Mouse (Mus musculus): ENCODE measurements at regions not wholly inside any gene's neighbourhood (a gene's known extent, or its start where the extent isn't known, plus 50 kb on each side); places are given as distances from the start of the nearest gene placed in this dataset.
"Not testable (repeated sequence)": the region's sequence is repeated elsewhere in the genome, so short reads cannot be mapped to it uniquely, and the experiment has no call there.

- TF ChIP-seq CTCF (IDR thresholded peaks at IDR 0.05) = no peak
- intact Hi-C loops (cut with DNase I) = no loop called here
- Histone ChIP-seq H3K27ac (no peak overlapping the region), H3K4me3 (no peak overlapping the region)
- no peak for DNase-seq
These were observed 82.2 kb upstream of the Slc25a13 start for GRCm38 (mm10) chr6:6298867-6299852.

GRCm38 (mm10) chr6:6295551-6295950, 78.6 kb upstream of the Slc25a13 start:
- H3K27ac ChIP-seq; intact Hi-C loops (cut with DNase I); H3K4me3 ChIP-seq; DNase-seq: not testable (repeated sequence)

GRCm38 (mm10) chr6:6291781-6292180, 74.8 kb upstream of the Slc25a13 start:
- no peak for DNase-seq
- intact Hi-C loops (cut with DNase I) = no loop called here
- no peak for TF ChIP-seq CTCF (IDR thresholded peaks at IDR 0.05)

GRCm38 (mm10) chr6:6290427-6290826, 73.5 kb upstream of the Slc25a13 start:
- H3K4me3 ChIP-seq = no peak overlapping the region
- no peak for DNase-seq
- intact Hi-C loops (cut with DNase I) = no loop called here
- no peak overlapping the region for H3K27ac ChIP-seq
- TF ChIP-seq CTCF (IDR thresholded peaks at IDR 0.05) = no peak

More at GRCm38 (mm10) chr6:6291781-6292180, 74.8 kb upstream of the Slc25a13 start:
- no peak overlapping the region for H3K4me3 ChIP-seq
- H3K27ac ChIP-seq = no peak overlapping the region

DNA sequence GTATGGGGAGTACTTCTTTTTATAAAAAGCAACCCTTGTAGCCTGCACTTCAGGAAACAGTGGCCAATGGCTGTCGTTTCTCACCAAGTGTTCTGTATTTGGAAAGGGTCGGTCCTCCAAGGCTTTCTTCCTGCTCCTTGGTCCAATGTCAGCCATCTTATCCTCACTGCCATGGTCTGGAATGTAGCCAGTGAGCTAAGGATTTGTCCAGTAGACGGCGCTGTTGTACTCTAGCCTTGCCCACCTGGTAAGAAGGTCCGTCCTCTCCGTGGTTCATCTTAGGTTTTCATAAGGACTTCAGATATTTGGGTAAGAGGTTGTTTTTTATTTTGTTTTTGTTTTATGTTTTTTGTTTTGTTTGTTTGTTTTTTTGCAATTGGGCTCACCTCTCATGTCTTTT, 72.8 kb upstream of the Slc25a13 start:
- intact Hi-C loops (cut with DNase I) = no loop called here
- TF ChIP-seq CTCF (IDR thresholded peaks at IDR 0.05) = peak; percentile 54
- DNase-seq = peak; percentile 20

DNA sequence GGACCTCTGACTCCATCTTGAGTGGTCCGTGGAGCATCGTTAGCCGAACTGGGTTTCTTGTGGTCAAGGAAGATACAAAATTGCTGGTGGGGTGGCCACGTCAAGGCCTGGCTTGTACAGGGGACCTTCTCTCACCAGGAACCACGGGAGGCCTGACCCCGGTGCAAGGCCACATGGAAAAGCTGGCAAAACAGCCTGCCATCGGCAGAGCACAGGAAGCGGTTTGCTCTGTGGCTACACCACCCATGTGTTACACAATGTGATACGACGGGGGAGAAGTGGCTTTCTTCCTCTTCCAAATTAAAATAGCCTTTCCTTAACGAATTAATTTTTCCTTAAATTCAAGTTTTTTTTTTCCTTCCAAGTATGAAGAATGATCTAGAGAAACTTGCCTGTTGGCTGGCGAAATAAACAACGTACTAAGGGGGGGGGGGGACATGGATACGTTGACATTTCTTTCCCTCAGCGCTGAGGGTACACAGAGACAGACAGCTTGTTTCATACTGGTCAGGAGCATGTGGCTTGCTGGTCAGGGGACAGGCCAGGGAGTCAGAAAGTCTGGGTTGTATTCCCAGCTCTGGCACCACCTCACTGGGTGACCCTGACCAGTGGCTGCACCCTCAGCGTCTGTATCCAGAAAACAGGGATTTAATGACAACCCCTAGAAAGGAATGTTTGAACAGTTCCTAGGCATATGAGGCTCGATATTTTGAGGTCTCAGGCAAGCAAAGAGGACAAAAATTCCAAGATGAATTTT, 64.0 kb upstream of the Slc25a13 start:
- peak; percentile 26 for DNase-seq
- no peak for TF ChIP-seq CTCF (IDR thresholded peaks at IDR 0.05)
- intact Hi-C loops (cut with DNase I) = no loop called here

More for the DNA sequence above, 72.8 kb upstream of the Slc25a13 start:
- Histone ChIP-seq H3K27ac (no peak overlapping the region), H3K4me3 (no peak overlapping the region)

GRCm38 (mm10) chr6:6279646-6280045, 62.7 kb upstream of the Slc25a13 start:
- Histone ChIP-seq H3K27ac (no peak overlapping the region), H3K4me3 (no peak overlapping the region)
- TF ChIP-seq CTCF (IDR thresholded peaks at IDR 0.05) = peak; percentile 7; the same call in 1 of the 2 replicates
- intact Hi-C loops (cut with DNase I) = no loop called here
- DNase-seq = no peak

More for the DNA sequence above, 64.0 kb upstream of the Slc25a13 start:
- Histone ChIP-seq H3K4me3 (no peak overlapping the region), H3K27ac (no peak overlapping the region)

DNA sequence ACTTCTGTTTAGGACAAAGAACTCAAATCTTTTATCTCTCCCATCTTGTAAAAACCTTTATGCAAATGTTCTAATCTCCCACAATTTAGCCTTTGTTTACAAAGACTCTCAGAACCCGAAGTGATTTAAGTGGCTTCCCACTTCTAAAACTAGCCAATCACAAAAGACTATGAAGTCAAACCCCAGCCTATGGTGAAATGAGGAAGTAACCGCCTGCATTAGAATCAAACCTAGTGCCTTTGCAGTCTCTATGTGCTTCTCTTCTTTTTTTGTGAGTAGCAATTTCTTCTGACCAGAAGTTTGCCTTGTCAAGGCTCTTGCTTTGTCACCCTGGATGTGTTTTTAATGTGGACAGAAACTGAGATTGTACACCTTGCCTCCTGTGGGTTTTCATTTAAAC, 53.6 kb upstream of the Slc25a13 start:
- TF ChIP-seq CTCF (IDR thresholded peaks at IDR 0.05) = no peak
- Histone ChIP-seq H3K4me3 (no peak overlapping the region), H3K27ac (no peak overlapping the region)
- intact Hi-C loops (cut with DNase I) = no loop called here
- no peak for DNase-seq

Data from gastrocnemius, adult 2 months (tissue).